Mouse (Mus musculus): ENCODE measurements around the gene Higd1c.
"Not testable (repeated sequence)": the region's sequence is repeated elsewhere in the genome, so short reads cannot be mapped to it uniquely, and the experiment has no call there.

Higd1c gene

DNA sequence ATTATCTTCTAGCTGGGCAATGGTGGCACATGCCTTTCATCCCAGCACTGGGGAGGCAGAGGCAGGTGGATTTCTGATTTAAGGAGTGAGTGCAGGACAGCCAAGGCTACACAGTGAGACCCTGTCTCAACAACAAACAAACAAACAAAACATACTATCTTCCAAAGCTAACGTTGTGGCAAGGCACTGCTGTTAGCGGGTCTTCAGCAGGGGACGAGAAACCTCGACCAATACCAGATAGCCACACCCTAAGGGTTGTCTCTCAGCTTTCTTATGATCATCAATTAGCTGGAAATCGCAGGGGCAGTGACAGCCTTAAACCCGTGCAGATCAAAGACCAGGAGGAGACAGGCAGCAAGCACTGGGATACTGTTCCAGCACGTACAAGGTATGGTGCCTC lies at the start of gene Higd1c:
Gene Higd1c, plus strand, starts transcription at position 301 of the 400 bp plus-strand sequence.
- in situ Hi-C loops (cut with MboI; ENCODE audit: unreplicated experiment in 2 of 2), result no loop called here

DNA sequence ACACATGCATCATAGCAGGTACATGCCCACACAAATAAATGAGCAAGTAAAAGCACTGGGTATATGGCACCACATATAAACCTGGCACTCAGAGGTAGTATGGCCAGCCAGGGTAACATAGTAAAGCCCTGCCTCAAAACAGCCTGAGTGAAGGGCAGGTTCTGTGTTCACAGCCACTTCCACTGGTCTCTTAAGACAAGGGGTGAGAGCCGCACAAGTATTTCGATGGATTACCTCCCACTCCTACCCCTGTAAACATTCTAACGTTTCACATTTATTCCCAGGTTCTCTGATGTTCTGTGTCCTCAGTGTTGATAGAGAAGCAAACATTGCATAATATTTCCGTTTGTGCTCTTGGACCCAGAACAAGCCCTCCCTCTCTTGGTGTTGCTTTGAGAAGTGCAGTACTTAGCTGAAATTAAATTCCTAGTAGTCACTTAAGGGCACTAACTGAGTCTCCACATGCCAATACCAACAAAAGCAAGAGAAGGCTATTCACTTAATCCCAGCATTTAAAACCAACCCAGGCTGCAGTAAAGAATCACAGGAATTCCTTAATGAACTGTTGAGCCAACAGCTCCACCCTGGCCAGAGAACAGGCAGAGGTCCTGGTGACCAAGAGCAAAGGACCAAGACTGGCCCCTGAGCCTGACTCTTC lies 46.2 kb upstream of the Higd1c start:
- in situ Hi-C loops (cut with MboI; ENCODE audit: unreplicated experiment in 2 of 2), result loop anchor here (5.0 to 25.0 kb wide), 3 partner anchors 51 to 1406 kb away; partner anchors contain the start of genes Dip2b (in 1 of the 2) and Lmbr1l (in 1 of the 2)

DNA sequence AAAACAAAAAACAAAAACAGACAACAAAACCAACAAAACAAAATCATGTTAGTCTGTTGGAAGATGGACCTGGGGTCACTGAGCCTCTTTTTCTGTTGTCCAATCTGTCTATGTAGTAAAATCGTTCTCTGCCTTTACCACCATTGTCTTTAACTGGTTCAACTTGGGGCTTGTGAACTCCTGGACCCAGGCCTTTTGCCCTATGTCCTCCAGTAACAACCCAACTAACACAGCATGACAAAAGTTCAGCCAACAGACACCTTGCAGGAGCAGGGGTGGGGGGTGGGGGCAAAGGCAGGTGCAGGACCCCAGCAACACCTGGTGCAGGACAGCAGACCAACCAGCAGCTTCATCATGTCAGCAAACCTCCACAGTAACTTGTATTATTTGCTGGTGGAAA lies 44.5 kb upstream of the Higd1c start:
- in situ Hi-C loops (cut with MboI; ENCODE audit: unreplicated experiment in 2 of 2), result loop anchor here (5.0 to 25.0 kb wide), 5 partner anchors 53 to 1408 kb away; partner anchors contain the start of genes Dip2b (in 1 of the 2) and Lmbr1l (in 1 of the 2)

DNA sequence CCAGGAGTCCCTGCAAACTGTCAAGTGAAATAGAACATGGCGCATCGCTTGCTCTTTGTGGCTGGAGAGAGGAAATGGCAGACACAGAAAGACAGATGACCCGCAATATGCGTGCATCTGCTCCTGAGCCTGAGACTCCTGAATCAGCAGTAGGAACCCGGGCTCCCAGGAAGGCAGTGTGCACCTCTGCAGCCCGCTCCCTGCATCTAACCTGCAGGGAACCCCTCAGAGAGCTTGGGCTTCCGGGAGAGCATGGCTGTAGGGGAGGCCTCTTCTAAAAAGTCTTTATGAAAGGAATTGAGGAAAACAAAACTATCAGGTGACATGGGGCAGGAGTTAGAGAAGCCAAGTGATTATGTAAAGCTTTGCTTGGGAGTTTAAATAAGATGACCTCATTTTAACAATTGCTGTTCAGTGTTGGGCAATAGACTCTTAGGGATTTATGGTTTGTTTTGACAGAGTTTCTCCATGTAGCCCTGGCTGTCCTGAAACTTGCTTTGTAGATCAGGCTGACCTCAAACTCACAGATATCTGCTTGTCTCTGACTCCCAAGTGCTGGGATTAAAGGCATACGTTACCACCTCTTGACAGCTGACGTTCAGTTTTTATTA lies 43.9 kb upstream of the Higd1c start:
- in situ Hi-C loops (cut with MboI; ENCODE audit: unreplicated experiment in 2 of 2), result loop anchor here (10.0 to 25.0 kb wide), 3 partner anchors 56 to 1408 kb away; partner anchors contain the start of gene Lmbr1l (in 1 of the 2)

DNA sequence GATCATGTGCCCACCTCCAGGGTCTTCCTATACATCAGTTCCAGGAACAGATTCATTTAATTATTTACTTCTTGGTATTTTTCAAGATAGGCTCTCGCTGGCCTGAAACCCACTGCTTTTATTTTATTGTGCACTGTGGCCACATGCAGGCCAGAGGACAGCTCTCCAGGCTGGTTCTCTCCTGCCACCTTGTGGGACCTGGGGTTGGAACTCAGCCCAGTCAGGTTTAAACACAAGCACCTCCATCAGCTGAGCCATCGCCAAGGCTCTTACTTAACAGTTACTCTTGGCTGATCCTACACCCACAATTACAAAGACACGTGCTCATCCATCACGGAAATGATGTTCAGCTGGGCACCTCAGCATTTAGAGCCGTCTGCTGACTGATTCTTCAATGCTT lies 43.2 kb upstream of the Higd1c start:
- in situ Hi-C loops (cut with MboI; ENCODE audit: unreplicated experiment in 2 of 2), result loop anchor here (10.0 to 25.0 kb wide), 3 partner anchors 56 to 1409 kb away; partner anchors contain the start of gene Lmbr1l (in 1 of the 2)

DNA sequence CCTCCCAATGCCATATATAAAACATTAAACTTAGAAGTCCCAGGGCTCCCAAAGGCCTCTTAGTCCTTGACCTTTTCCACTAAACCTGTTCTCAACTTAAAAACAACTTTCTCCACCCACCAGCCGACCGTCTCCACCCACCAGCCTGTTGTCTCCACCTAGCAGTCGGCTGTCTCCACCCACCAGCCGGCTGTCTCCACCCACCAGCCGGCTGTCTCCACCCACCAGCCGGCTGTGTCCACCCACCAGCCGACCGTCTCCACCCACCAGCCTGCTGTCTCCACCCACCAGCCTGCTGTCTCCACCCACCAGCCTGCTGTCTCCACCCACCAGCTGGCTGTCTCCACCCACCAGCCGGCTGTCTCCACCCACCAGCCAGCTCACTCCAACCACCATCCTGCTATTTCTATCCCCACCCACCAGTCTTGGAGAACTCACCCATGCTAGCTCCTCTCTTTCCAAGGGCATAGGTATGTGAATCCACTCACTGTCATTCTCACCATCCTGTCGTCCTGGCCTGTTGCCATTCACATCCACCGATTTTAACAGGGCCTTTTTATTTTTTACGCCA lies 40.2 kb upstream of the Higd1c start:
- in situ Hi-C loops (cut with MboI; ENCODE audit: unreplicated experiment in 2 of 2), result loop anchor here (10.0 to 25.0 kb wide), 3 partner anchors 59 to 1412 kb away; partner anchors contain the start of gene Lmbr1l (in 1 of the 2)

DNA sequence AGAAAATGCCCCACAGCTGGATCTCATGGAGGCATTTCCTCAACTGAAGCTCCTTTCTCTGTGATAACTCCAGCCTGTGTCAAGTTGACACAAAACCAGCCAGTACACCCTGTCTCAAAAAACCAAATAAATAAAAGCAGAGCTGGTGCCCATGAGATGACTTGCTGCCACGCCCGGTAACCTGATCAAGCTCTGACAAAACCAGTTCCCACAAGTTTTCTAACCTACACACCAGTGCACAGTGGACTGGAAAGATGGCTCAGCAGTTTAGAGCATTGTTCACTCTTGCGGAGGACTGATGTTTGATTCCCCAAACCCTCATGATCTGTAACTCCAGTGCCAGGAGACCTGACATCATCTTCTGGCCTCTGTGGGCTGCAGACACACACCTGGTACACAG lies 39.1 kb upstream of the Higd1c start:
- in situ Hi-C loops (cut with MboI; ENCODE audit: unreplicated experiment in 2 of 2), result loop anchor here in 1 of 2 experiments (10.0 kb wide), 2 partner anchors 60 to 130 kb away; no protein-coding TSS in a partner anchor

GRCm38 (mm10) chr15:100328089-100328488 lies 36.3 kb upstream of the Higd1c start:
- in situ Hi-C loops (cut with MboI; ENCODE audit: unreplicated experiment in 2 of 2), result loop anchor here in 1 of 2 experiments (10.0 kb wide), 2 partner anchors 63 to 127 kb away; no protein-coding TSS in a partner anchor

- in situ Hi-C loops (cut with MboI; ENCODE audit: unreplicated experiment in 2 of 2), result loop anchor here in 1 of 2 experiments (10.0 kb wide), 2 partner anchors 65 to 125 kb away; no protein-coding TSS in a partner anchor
Observed at GRCm38 (mm10) chr15:100329336-100329735, 35.0 kb upstream of the Higd1c start.

- in situ Hi-C loops (cut with MboI; ENCODE audit: unreplicated experiment in 2 of 2), result no loop called here
Observed at GRCm38 (mm10) chr15:100330739-100331138, 33.6 kb upstream of the Higd1c start.

DNA sequence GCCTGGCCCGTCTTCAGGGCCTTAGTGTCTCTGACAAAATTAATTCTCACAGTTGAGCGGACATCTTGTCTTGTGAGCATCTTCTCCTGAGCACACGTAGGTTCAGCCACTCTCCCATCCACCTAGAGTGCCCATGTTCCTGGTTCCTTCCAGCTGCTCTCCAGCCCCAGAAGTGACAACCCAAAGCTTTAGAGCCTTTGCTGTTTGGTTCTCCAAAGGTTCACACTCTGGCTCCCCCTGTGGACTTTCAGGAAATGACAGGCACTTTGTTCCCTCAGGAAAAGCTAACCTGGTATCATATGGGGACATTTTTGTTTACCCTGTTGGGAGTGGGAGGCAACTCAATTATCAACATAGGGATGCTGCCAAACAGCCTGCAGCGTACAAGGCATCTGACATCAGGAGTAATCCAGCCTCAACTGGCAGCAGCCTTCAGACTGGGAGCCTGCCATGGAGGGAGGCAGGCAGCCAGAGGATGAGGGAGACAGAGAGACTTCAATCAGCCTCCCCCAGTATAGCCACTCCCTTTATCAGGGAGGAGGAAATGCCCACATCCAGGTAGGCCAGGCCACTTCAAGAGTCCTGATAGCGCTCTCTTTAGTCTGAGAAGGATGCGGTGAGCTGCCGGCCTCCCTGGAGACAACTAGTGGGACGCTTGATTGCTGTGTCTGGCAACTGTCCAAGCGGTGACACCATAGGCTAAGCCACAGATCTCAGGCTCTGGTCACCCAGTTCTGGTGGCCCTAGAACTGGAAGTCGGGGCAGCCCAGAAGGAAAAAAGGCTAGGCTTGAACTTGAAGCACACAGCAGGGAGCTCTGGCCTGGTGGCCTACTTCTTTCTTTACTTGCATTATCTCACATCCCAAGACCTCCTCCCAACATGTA lies 32.0 kb upstream of the Higd1c start:
- in situ Hi-C loops (cut with MboI; ENCODE audit: unreplicated experiment in 2 of 2), result not testable (repeated sequence)

GRCm38 (mm10) chr15:100334629-100335028 lies 29.7 kb upstream of the Higd1c start, which contains the start of gene Mettl7a3:
Mettl7a3 (plus strand) TSS chr15:100334929.
- in situ Hi-C loops (cut with MboI; ENCODE audit: unreplicated experiment in 2 of 2), result no loop called here

DNA sequence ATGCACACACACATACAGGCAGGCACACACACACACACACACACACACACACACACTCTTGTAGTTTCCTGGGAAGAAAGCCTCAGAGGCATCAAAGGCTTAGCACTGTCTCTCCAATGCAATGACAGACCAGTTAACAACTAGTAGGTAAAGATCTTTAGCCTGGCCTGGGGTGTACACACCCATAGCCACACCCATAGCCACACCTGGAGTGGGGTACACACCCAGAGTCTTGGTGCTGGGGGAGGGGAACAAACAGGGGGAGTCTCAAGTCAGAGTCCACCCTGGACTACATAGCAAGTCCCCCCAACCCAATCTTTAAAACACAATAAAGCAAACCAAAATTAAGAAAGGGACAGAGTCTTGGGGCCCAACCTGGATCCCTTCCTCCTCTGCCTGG lies 27.0 kb upstream of the Higd1c start:
- in situ Hi-C loops (cut with MboI; ENCODE audit: unreplicated experiment in 2 of 2), result not testable (repeated sequence)

DNA sequence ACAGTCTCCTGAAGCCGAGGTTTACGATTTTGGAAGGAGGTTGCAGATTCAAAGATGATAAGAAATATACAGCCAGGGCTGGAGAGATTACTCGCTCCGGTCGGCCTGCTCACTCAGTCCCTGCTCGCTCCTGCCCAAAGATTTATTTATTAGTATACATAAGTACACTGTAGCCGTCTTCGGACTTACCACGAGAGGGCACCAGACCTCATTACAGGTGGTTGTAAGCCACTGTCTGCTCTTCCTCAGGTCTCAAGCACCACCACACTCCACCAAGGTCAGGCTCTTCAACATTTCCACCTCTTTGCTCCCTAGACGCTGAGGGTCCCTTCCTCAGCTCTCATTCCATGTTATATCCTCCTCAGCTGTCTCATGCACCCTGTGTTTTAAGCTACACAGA lies 26.5 kb upstream of the Higd1c start:
- in situ Hi-C loops (cut with MboI; ENCODE audit: unreplicated experiment in 2 of 2), result not testable (repeated sequence)

DNA sequence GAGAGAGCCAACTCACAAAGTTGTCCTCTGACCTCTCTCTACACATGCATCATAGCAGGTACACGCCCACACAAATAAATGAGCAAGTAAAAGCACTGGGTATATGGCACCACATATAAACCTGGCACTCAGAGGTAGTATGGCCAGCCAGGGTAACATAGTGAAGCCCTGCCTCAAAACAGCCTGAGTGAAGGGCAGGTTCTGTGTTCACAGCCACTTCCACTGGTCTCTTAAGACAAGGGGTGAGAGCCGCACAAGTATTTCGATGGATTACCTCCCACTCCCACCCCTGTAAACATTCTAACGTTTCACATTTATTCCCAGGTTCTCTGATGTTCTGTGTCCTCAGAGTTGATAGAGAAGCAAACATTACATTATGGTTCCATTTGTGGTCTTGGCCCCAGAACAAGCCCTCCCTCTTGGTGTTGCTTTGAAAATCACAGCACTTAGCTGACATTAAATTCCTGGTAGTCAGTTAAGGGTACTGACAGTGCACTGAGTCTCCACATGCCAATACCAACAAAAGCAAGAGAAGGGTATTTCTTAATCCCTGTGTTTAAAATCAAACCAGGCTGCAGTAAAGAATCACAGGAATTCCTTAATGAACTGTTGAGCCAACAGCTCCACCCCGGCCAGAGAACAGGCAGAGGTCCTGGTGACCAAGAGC lies 22.9 kb upstream of the Higd1c start:
- in situ Hi-C loops (cut with MboI; ENCODE audit: unreplicated experiment in 2 of 2), result loop anchor here in 1 of 2 experiments (5.0 to 10.0 kb wide), 2 partner anchors 111 to 343 kb away; partner anchors contain the start of gene Cela1

DNA sequence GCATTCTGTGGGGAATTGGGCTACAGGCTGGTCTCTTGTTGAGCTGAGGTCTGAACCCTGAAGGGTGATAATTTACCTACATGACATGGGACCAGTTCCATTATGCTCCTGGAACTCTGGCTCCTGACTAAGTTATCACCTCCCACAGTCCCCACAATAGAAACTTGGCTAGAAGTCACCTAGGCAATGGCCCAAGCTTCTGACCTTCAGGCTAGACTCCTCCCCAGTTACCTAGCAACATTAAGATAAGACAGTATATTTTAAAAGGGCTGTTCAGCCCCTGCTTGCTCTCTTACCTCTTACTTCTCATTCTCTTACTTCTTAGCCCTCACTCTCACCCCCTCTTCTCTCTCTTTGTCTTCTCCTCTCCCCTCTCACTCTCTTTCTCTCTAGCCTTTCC lies 18.9 kb upstream of the Higd1c start:
- in situ Hi-C loops (cut with MboI; ENCODE audit: unreplicated experiment in 2 of 2), result loop anchor here in 1 of 2 experiments (10.0 kb wide), 1 partner anchor 339 kb away; the partner anchor contains the start of gene Cela1

GRCm38 (mm10) chr15:100346761-100347160 lies 17.6 kb upstream of the Higd1c start:
- in situ Hi-C loops (cut with MboI; ENCODE audit: unreplicated experiment in 2 of 2), result loop anchor here in 1 of 2 experiments (10.0 kb wide), 1 partner anchor 338 kb away; the partner anchor contains the start of gene Cela1

DNA sequence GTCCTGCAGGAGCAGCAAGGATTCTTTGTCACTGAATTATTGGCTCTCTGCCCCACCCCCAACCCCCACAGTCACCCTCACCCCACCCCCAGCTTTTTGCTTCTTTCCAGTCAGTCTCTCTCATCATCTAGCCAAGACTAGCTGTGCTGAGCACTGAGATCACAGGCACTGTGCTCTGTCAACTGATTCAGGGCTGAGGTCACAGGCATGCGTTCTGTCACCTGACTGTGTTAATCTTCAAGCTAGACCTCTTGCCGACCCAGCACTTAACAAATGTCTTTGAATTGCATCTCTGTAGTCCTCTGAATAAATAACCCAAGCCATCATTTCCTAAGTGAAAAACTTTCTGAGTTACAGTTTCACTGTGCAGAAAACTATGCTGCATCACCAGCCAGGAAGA lies 14.8 kb upstream of the Higd1c start:
- in situ Hi-C loops (cut with MboI; ENCODE audit: unreplicated experiment in 2 of 2), result loop anchor here in 1 of 2 experiments (10.0 kb wide), 1 partner anchor 335 kb away; the partner anchor contains the start of gene Cela1

GRCm38 (mm10) chr15:100351501-100352060 lies 12.8 kb upstream of the Higd1c start:
- in situ Hi-C loops (cut with MboI; ENCODE audit: unreplicated experiment in 2 of 2), result no loop called here

All from v-Abl transformed pro-B cells (cell line).